ENCODE assay signal across 18 mouse cellular contexts in genomic region chr19:36242946-36243345, GRCm38 (mm10).
DNase-seq lines count a peak whose midpoint lies in the region; ATAC-seq and TF ChIP-seq lines count a peak whose summit lies in the region.
"Had no signal": no experiment of that assay in that cellular context is flagged by ENCODE, and none has a peak within 500 bp of the region (broad histone marks: within the 10 kb centered on the region; RNA-seq: fewer than 3 reads in every experiment).

No protein-coding gene starts in this region.

- H3K4me3 ChIP-seq in cerebellum, adult 2 months (replicated peaks; ENCODE audit: insufficient read depth, low read depth, low read length): no peak overlapping the region
- H3K4me3 ChIP-seq: forebrain, embryonic 12.5 days; hindbrain, embryonic 12.5 days; midbrain, embryonic 12.5 days had no signal

- TF ChIP-seq POLR2A in cerebellum, adult 2 months (IDR thresholded peaks at IDR 0.05; ENCODE audit: borderline replicate concordance, insufficient read depth, low read length): no peak

- no peaks in the 10 kb centered on the region for H3K4me1 ChIP-seq in cerebellum, adult 2 months (ENCODE audit: control insufficient read depth, insufficient read depth, low read length)
- H3K4me1 ChIP-seq: forebrain, embryonic 12.5 days; hindbrain, embryonic 12.5 days; midbrain, embryonic 12.5 days had no signal

- TF ChIP-seq CTCF in cerebellum, adult 2 months (IDR thresholded peaks at IDR 0.05; ENCODE audit: borderline replicate concordance, insufficient read depth, low read depth, low read length): no peak

- 74% methylated on average over 5 of the region's 5 CpGs for WGBS in cerebellum, adult 2 months

- DNase-seq in heart, adult 11 months: peak; percentile 18
- no peak for DNase-seq in heart, postnatal 4 days
- peak; percentile 43 for DNase-seq in thymus, postnatal 14 days
- no peak for DNase-seq in retina, postnatal 1 day
- DNase-seq in urinary bladder, adult 18-20 months (ENCODE audit: low spot score in 2 of 2): no peak
- no peak for DNase-seq in cerebellum, adult 2 months
- DNase-seq: adrenal gland, adult 8-10 months; cerebellum, postnatal 14 days; gastrocnemius, postnatal 14 days; left cerebral cortex, postnatal 4 days; lung, adult 18-20 months; lung, postnatal 36 days; right cerebral cortex, postnatal 4 days had no signal

- H3K27ac ChIP-seq in cerebellum, adult 2 months (ENCODE audit: insufficient read depth, low read length): no peak overlapping the region
- H3K27ac ChIP-seq: forebrain, embryonic 12.5 days; hindbrain, embryonic 12.5 days; midbrain, embryonic 12.5 days had no signal

- H3K27me3 ChIP-seq in cerebellum, adult 2 months (ENCODE audit: control insufficient read depth, insufficient read depth, low read length): no peaks in the 10 kb centered on the region
- H3K27me3 ChIP-seq: forebrain, embryonic 12.5 days; hindbrain, embryonic 12.5 days; midbrain, embryonic 12.5 days had no signal

- ATAC-seq in CD4-positive, CD25-positive, alpha-beta regulatory T cell, adult 4 months: peak; percentile 30
- ATAC-seq in granulocyte monocyte progenitor cell, adult 5-6 weeks (replicated peaks; ENCODE audit: poor library complexity, severe bottlenecking): peak; percentile 82

Comparison
In these comparisons a context has a peak if more than half of its experiments do, and no peak if none do; other contexts are left out.
1. DNase-seq: peak in heart, adult 11 months (single experiment) and thymus, postnatal 14 days (single experiment); none in heart, postnatal 4 days (single experiment), retina, postnatal 1 day (single experiment), urinary bladder, adult 18-20 months (0 of 2) and cerebellum, adult 2 months (0 of 2).